Mouse (Mus musculus) gastrocnemius, postnatal 25 days (tissue): ENCODE measurements around the gene Lrfn4. TPM values are rescaled to one million over a fixed set of nuclear protein-coding genes. Genes with fewer than 3 reads are reported as not detected.

Experiments
- DNase-seq: peaks from one replicate; pipeline ENCODE4 v3.0.0; 2022
- microRNA-seq, 2 experiments: library from miRNA; unstranded; fragments of <30 nt; microRNA quantifications; one replicate each; pipeline ENCODE4 v1.2.0; 2021; ENCODE audit warnings: borderline replicate concordance in 2 of 2
- total RNA-seq, 2 experiments: library from RNA; stranded (reverse); gene quantifications; 1 replicate in 1 of 2; 2 replicates in 1 of 2; pipeline ENCODE4 v1.2.3; 2021

Lrfn4 gene
- total RNA-seq, 2 experiments from 2014 or later, result 1.4 to 1.5 TPM

DNA sequence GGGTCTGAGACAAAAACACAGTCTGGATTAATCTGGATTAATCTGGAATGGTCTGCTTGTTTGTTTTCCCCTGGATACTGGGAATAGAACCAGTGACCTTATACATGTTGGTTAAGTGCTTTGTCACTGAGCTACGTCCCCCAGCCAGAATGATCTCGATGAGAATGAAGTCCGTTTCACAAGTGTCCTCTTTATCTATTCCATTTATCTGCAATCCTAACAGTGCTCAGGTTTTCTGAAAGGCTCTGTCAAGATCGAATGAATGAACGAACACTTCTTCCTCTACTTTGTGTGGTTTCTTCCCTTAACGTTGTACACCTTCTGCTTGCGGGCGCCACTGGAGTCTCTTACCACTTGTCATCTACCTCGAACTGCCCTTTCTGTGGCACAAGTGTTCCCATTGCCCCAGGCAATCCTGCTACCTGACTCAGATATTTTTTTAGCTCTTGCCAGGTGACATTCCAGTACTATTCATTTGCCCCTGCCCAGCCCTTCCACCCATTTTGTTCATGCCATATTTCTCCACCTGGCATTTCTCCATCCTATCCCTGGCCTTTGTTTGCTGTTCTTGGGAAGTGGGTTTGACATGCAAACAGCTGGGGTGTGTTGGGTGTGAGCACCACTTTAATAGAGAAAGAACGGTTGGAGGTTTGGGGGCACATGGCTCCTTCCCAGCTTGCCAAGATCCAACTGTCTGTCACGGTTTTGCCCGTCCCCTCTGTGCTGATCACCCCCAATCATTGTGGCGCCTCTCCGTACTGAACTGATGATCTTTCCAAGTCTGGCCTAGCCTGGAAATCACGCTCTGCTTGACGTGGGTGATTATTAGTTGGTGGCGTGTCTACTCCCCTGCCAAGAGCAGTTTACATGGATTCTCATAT, 45.9 kb downstream of the Lrfn4 start:
- DNase-seq, result no peak

DNA sequence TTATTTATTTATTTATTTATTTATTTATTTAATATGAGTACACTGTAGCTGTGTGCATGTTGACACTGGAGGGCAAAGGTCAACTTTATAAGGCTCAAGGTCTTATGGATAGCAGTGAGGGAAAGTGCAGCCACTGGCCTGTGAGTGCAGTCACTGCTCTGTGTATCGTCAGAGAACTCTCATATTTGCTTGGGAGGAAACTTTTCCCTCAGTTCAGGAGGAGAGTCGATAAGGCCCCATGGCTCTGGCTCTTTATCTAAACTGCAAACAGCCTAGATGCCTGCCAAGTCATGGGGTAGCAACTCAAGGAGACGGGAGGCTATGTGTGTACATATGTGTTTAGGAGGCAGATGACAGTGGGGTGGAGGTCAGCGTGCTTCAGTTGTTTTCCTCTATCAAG, 46.6 kb downstream of the Lrfn4 start:
- no peak for DNase-seq

DNA sequence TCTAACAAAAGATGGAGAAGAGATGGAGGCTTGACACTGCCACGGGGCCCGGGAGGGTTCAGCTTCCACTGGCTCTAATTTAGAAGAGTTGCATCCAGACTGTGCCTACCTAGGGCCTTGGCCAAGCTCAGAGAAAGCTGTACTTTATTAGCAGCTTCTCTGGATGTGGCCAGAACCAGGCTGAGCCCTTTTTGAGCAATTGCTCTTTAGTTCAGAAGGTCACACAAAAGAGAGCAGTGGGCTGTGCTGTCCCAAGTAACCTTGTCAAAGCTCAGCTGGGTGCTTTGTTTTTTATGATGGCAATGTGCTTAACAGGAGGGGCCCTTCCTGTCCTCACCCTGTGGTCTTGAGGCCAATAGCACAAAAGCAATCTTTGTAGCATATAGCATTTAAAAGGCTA, 47.8 kb downstream of the Lrfn4 start:
- no peak for DNase-seq

DNA sequence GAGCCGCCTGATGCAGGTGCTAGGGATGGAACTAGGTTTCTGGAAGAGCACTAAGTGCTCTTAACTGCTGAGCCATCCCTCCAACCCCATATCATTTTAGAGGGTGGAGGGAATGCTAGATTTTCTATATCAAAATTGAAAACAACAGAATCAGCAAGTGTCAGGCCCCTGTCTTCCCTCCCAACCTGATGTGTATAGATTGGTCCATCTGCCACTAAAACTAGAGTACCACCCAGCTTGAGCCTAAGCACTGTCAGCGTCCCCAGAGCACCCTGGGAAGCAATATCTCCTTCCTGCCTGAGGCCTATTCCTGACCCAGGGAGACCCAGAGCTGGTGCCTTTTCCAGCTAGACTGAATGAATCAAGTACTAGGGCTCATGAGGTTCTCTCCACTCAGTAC, 48.6 kb downstream of the Lrfn4 start:
- no peak for DNase-seq

DNA sequence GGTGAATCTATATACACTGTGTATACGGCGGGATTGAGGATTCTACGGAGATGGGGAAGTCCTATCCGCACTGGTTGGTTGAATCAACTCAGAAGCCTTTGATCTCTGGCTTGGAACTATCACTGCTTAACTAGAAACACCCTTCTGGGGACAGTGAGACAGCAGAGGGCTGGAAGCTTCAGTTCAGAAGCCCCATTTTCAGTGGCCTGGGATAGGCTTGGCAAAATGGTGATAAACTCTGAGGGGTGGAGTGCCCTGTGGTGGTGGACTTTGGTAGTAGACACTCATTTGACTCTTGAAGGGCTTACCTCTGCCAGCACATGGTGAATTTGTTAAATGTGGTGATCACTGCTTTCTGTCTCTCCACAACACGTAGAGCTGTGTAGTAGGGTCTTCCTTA, 49.8 kb downstream of the Lrfn4 start:
- DNase-seq, result no peak

Small RNAs within 50 kb of the gene (microRNA-seq; reads per million reads assigned to microRNA genes)
- 0 reads per million in 2 experiments for gene Mir6986

Other genes with a start within 250 kb of the Lrfn4 start
- gene Kdm2a, start 217.4 kb downstream of the Lrfn4 start, total RNA-seq, result 10 to 100 TPM; 26.5 to 28.3 TPM
- under 1 TPM; 0.56 to 0.75 TPM for gene Rhod, start 176.2 kb downstream of the Lrfn4 start, total RNA-seq
- 1 to 10 TPM; 6.5 to 8.5 TPM for gene Syt12, start 138.2 kb downstream of the Lrfn4 start, total RNA-seq
- under 1 TPM in 1 of 2 experiments, not detected in 1; 0.99 TPM for gene 2010003K11Rik, start 117.1 kb downstream of the Lrfn4 start, total RNA-seq
- gene Pcx, start 105.2 kb downstream of the Lrfn4 start, total RNA-seq, result 10 to 100 TPM; 44.6 to 59.3 TPM
- gene Rce1, start 10.0 kb upstream of the Lrfn4 start, total RNA-seq, result 1 to 10 TPM; 3.9 to 6.5 TPM
- not detected for gene Gm960, start 83.0 kb upstream of the Lrfn4 start, total RNA-seq
- gene Sptbn2, start 95.5 kb upstream of the Lrfn4 start, total RNA-seq, result under 1 TPM; 0.08 to 0.31 TPM
- 1 to 10 TPM; 1.9 to 2.1 TPM for gene Rbm4b, start 140.8 kb upstream of the Lrfn4 start, total RNA-seq
- gene Rbm4, start 178.2 kb upstream of the Lrfn4 start, total RNA-seq, result 10 to 100 TPM; 27.9 to 31.1 TPM
- 1 to 10 TPM; 8.9 to 9.4 TPM for gene Gm21992, start 195.9 kb upstream of the Lrfn4 start, total RNA-seq
- 10 to 100 TPM; 11.1 to 11.2 TPM for gene Rbm14, start 196.0 kb upstream of the Lrfn4 start, total RNA-seq
- 10 to 100 TPM; 26.3 to 27.1 TPM for gene Ccs, start 223.7 kb upstream of the Lrfn4 start, total RNA-seq
- not detected for gene Ccdc87, start 223.7 kb upstream of the Lrfn4 start, total RNA-seq
- gene Ctsf, start 239.5 kb upstream of the Lrfn4 start, total RNA-seq, result 10 to 100 TPM; 28.4 to 41.6 TPM